Mouse (Mus musculus) bone marrow, adult 2 months (tissue): ENCODE data around the gene Nexn.

Experiments used
- CTCF ChIP-seq: fragments of 200-500 bp; IDR thresholded peaks from 2 replicates; pipeline ENCODE4 v1.5.1; 2011; ENCODE audit warnings: low read length, control low read depth; ENCODE audit not compliant: control insufficient read depth, insufficient read depth
- POLR2A ChIP-seq: fragments of 200-500 bp; IDR thresholded peaks from 2 replicates; pipeline ENCODE4 v1.6.1; 2011; ENCODE audit warnings: low read depth, mild to moderate bottlenecking, control low read depth, low read length, borderline replicate concordance; ENCODE audit not compliant: control insufficient read depth

GRCm38 (mm10) chr3:152245273-152245910 lies 20.8 kb downstream of the Nexn start:
- TF ChIP-seq CTCF (no peak), POLR2A (no peak)
